Mouse (Mus musculus) spleen, adult 2 months (tissue): ENCODE measurements around the gene Hnrnph1. TPM values are rescaled to one million over a fixed set of nuclear protein-coding genes. Genes with fewer than 3 reads are reported as not detected.

Source experiments
- DNase-seq, 2 experiments: peaks; one replicate each; pipeline versions ENCODE4 v3.0.0 to v3.0.0-alpha.2; 2012 to 2021; ENCODE audit warnings: low spot score in 2 of 2, low read depth in 1 of 2
- H3K27ac ChIP-seq: fragments of 200-500 bp; 2 replicates; pipeline ENCODE4 v1.5.1; 2012; ENCODE audit warnings: low read length, inconsistent platforms; ENCODE audit not compliant: insufficient read depth
- H3K27me3 ChIP-seq: fragments of 200-500 bp; 2 replicates; pipeline ENCODE4 v1.6.1; 2012; ENCODE audit warnings: mild to moderate bottlenecking, moderate library complexity, low read length, inconsistent platforms; ENCODE audit not compliant: control insufficient read depth, insufficient read depth
- H3K36me3 ChIP-seq: fragments of 200-500 bp; 2 replicates; pipeline ENCODE4 v1.6.1; 2012; ENCODE audit warnings: mild to moderate bottlenecking, low read length, inconsistent platforms; ENCODE audit not compliant: control insufficient read depth, insufficient read depth
- H3K4me1 ChIP-seq: fragments of 200-500 bp; 2 replicates; pipeline ENCODE4 v1.6.1; 2011; ENCODE audit warnings: inconsistent platforms; ENCODE audit not compliant: control insufficient read depth, insufficient read depth, insufficient read length
- H3K4me3 ChIP-seq: fragments of 200-500 bp; 2 replicates; pipeline ENCODE4 v1.5.1; 2011; ENCODE audit warnings: mild to moderate bottlenecking, inconsistent platforms; ENCODE audit not compliant: insufficient read depth, insufficient read length; ENCODE audit errors: extremely low read depth
- CTCF ChIP-seq: fragments of 200-500 bp; IDR thresholded peaks from 2 replicates; pipeline ENCODE4 v1.5.1; 2011; ENCODE audit warnings: mild to moderate bottlenecking, inconsistent platforms; ENCODE audit not compliant: insufficient read depth, insufficient read length, insufficient replicate concordance; ENCODE audit errors: extremely low read depth
- POLR2A ChIP-seq: fragments of 200-500 bp; IDR thresholded peaks from 2 replicates; pipeline ENCODE4 v1.6.1; 2011; ENCODE audit warnings: low read depth, low read length, inconsistent platforms
- WGBS: fragments of 180-500 bp; shearing (Covaris S2); methylation state at CpG from one replicate; pipeline ENCODE4 v1.1.7; 2018; 5-methylcytosine and 5-hydroxymethylcytosine counted together
- polyA plus RNA-seq: library from polyadenylated mRNA; depleted of rRNA; stranded (reverse); fragments of >200 nt; gene quantifications from 2 replicates; pipeline ENCODE4 v1.2.3, GENCODE M21; 2012; rRNA removed

Gene Hnrnph1
- polyA plus RNA-seq, 1 experiment = 43.8 TPM

DNA sequence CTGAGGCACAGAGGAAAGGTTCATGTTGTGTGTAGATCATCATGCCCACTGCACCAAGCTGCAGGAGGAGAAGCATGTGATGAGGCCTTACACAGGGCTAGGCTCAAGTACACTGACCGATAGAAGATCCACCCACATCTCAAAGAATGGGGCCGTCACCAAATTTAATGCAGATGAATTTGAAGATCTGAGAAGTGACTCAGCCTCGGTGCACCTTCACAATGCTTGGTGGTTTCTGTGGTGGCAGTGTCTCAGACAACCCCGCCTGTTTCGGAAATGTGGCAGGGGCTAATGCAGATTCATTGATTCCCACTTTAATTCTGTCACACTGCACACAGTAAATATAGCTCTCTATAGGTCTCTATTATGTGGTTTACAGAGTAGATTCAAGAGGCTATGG is 56.1 kb downstream of the Hnrnph1 start:
- H3K36me3 ChIP-seq = no peaks in the 10 kb centered on the region
- no peaks in the 10 kb centered on the region for H3K4me1 ChIP-seq
- H3K4me3 ChIP-seq = no peak overlapping the region
- no peak overlapping the region for H3K27ac ChIP-seq
- TF ChIP-seq POLR2A (no peak), CTCF (no peak)
- DNase-seq = no peak
- 61% methylated on average over 5 of the region's 5 CpGs for WGBS
- H3K27me3 ChIP-seq = no peaks in the 10 kb centered on the region

Other genes with a start within 250 kb of the Hnrnph1 start
- gene Tbc1d9b, start 245.6 kb upstream of the Hnrnph1 start, polyA plus RNA-seq = 33.5 and 37.2 TPM in 2 replicates
- gene Mrnip, start 202.5 kb upstream of the Hnrnph1 start, polyA plus RNA-seq = 2.4 and 3.5 TPM in 2 replicates
- gene Sqstm1, start 166.2 kb upstream of the Hnrnph1 start, polyA plus RNA-seq = 113 and 117 TPM in 2 replicates
- 32.6 and 41.5 TPM in 2 replicates for gene Mgat4b, start 166.1 kb upstream of the Hnrnph1 start, polyA plus RNA-seq
- 44.9 and 53.9 TPM in 2 replicates for gene Ltc4s, start 138.4 kb upstream of the Hnrnph1 start, polyA plus RNA-seq
- gene Maml1, start 84.7 kb upstream of the Hnrnph1 start, polyA plus RNA-seq = 15.0 and 19.3 TPM in 2 replicates
- gene Canx, start 51.3 kb upstream of the Hnrnph1 start, polyA plus RNA-seq = 23.2 and 23.5 TPM in 2 replicates
- not detected in 2 replicates for gene Cby3, start 22.5 kb upstream of the Hnrnph1 start, polyA plus RNA-seq
- gene Rufy1, start 54.1 kb downstream of the Hnrnph1 start, polyA plus RNA-seq = 9.6 and 13.0 TPM in 2 replicates
- 3.1 and 4.1 TPM in 2 replicates for gene Adamts2, start 225.1 kb downstream of the Hnrnph1 start, polyA plus RNA-seq